Mouse (Mus musculus) bone marrow, adult 2 months (tissue): ENCODE results near the gene Gm20661.

Experiments used
- CTCF ChIP-seq: fragments of 200-500 bp; IDR thresholded peaks from 2 replicates; pipeline ENCODE4 v1.5.1; 2011; ENCODE audit warnings: low read length, control low read depth; ENCODE audit not compliant: control insufficient read depth, insufficient read depth
- POLR2A ChIP-seq: fragments of 200-500 bp; IDR thresholded peaks from 2 replicates; pipeline ENCODE4 v1.6.1; 2011; ENCODE audit warnings: low read depth, mild to moderate bottlenecking, control low read depth, low read length, borderline replicate concordance; ENCODE audit not compliant: control insufficient read depth

- TF ChIP-seq CTCF (no peak), POLR2A (no peak)
Measured at GRCm38 (mm10) chr9:107961881-107962280, 21.0 kb upstream of the Gm20661 start.
